In the genomic region with DNA sequence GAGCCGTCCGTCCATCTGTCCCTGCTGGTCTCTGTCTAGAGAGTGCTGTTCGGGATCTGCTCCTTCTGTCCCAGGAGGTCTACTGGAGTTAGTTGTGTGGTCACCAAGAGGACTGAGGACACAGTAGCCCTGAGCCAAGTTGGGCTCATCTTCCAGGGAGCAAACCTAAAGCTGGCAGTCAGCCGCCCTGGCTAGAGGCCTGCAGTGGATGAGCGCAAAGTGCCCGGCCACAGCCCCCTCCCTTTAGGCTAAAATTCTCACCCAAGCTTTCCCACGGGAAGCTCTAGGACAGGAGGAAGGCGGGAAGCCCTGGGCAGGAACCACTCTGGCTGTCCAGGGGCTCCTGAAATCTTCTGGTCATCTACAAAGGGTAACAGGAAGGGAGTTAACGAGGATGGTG, we compare ENCODE assay signal across 33 mouse cellular contexts. TPM values are rescaled to one million over a fixed set of nuclear protein-coding genes. Genes with fewer than 3 reads are reported as not detected.
DNase-seq lines count a peak whose midpoint lies in the region; ATAC-seq and TF ChIP-seq lines count a peak whose summit lies in the region.
"Had no signal": no experiment of that assay in that cellular context is flagged by ENCODE, and none has a peak within 500 bp of the region (broad histone marks: within the 10 kb centered on the region; RNA-seq: fewer than 3 reads in every experiment).

No protein-coding gene starts in this region.

- no peaks in the 10 kb centered on the region for H3K9me3 ChIP-seq in forebrain, embryonic 13.5 days (replicated peaks)
- H3K9me3 ChIP-seq in forebrain, embryonic 15.5 days, result no peaks in the 10 kb centered on the region
- no peaks in the 10 kb centered on the region for H3K9me3 ChIP-seq in liver, embryonic 11.5 days (ENCODE audit: control insufficient read depth, low read length)
- H3K9me3 ChIP-seq in liver, postnatal 0 days (ENCODE audit: low read length), result no peaks in the 10 kb centered on the region
- no peaks in the 10 kb centered on the region for H3K9me3 ChIP-seq in midbrain, embryonic 13.5 days
- no peaks in the 10 kb centered on the region for H3K9me3 ChIP-seq in midbrain, embryonic 10.5 days (replicated peaks)
- H3K9me3 ChIP-seq: heart, embryonic 15.5 days; hindbrain, embryonic 12.5 days; limb, embryonic 12.5 days; liver, embryonic 12.5 days; megakaryocyte, embryonic 14.5 days; neural tube, embryonic 15.5 days had no signal

- no peak for TF ChIP-seq EP300 in liver, postnatal 0 days (IDR thresholded peaks at IDR 0.05; ENCODE audit: low read depth)

- ATAC-seq in forebrain, embryonic 13.5 days, result no peak
- ATAC-seq in forebrain, embryonic 15.5 days (replicated peaks), result no peak
- ATAC-seq in liver, embryonic 11.5 days (replicated peaks; ENCODE audit: low FRiP score), result no peak
- no peak for ATAC-seq in liver, postnatal 0 days
- ATAC-seq in midbrain, embryonic 13.5 days, result no peak
- ATAC-seq: CD4-positive, CD25-positive, alpha-beta regulatory T cell, adult 4 months; inflammation-experienced regulatory T-cells, adult 6 months had no signal

- no peak overlapping the region for H3K4me2 ChIP-seq in forebrain, embryonic 13.5 days
- no peak overlapping the region for H3K4me2 ChIP-seq in forebrain, embryonic 15.5 days (replicated peaks)
- no peak overlapping the region for H3K4me2 ChIP-seq in liver, embryonic 11.5 days
- no peak overlapping the region for H3K4me2 ChIP-seq in liver, postnatal 0 days (ENCODE audit: low read depth, low read length)
- H3K4me2 ChIP-seq in midbrain, embryonic 13.5 days (replicated peaks), result no peak overlapping the region
- H3K4me2 ChIP-seq: heart, embryonic 15.5 days; hindbrain, embryonic 12.5 days; limb, embryonic 12.5 days; liver, embryonic 12.5 days; neural tube, embryonic 15.5 days had no signal

- H3K4me1 ChIP-seq in forebrain, embryonic 13.5 days, result no peaks in the 10 kb centered on the region
- H3K4me1 ChIP-seq in forebrain, embryonic 15.5 days, result peaks cover 5% of the 10 kb centered on the region; the same call in 1 of the 2 replicates
- no peaks in the 10 kb centered on the region for H3K4me1 ChIP-seq in liver, embryonic 11.5 days (replicated peaks; ENCODE audit: control insufficient read depth, insufficient read depth, low read length)
- H3K4me1 ChIP-seq in liver, postnatal 0 days (ENCODE audit: insufficient read depth), result no peaks in the 10 kb centered on the region
- peaks cover 20% of the 10 kb centered on the region for H3K4me1 ChIP-seq in midbrain, embryonic 13.5 days (replicated peaks)
- peaks cover 13% of the 10 kb centered on the region; the same call in 1 of the 2 replicates for H3K4me1 ChIP-seq in midbrain, embryonic 10.5 days
- H3K4me1 ChIP-seq: hindbrain, embryonic 12.5 days had no signal

- no peak for TF ChIP-seq CTCF in liver, postnatal 0 days (IDR thresholded peaks at IDR 0.05; ENCODE audit: low read depth)

- no peak overlapping the region for H3K9ac ChIP-seq in forebrain, embryonic 13.5 days
- H3K9ac ChIP-seq in forebrain, embryonic 15.5 days (replicated peaks), result no peak overlapping the region
- H3K9ac ChIP-seq in liver, embryonic 11.5 days (ENCODE audit: low read depth, low read length), result no peak overlapping the region
- no peak overlapping the region for H3K9ac ChIP-seq in liver, postnatal 0 days (replicated peaks)
- no peak overlapping the region for H3K9ac ChIP-seq in midbrain, embryonic 13.5 days (replicated peaks)
- H3K9ac ChIP-seq: heart, embryonic 15.5 days; hindbrain, embryonic 12.5 days; limb, embryonic 12.5 days; liver, embryonic 12.5 days; neural tube, embryonic 15.5 days had no signal

- WGBS in forebrain, embryonic 13.5 days, result 75% methylated on average over 9 of the region's 9 CpGs
- 71% methylated on average over 9 of the region's 9 CpGs for WGBS in forebrain, embryonic 15.5 days
- WGBS in liver, embryonic 11.5 days, result 82% methylated on average over 9 of the region's 9 CpGs
- 82% methylated on average over 9 of the region's 9 CpGs for WGBS in liver, postnatal 0 days (ENCODE audit: insufficient replicate concordance)
- WGBS in midbrain, embryonic 13.5 days, result 79% methylated on average over 9 of the region's 9 CpGs
- WGBS in midbrain, embryonic 10.5 days, result 82% methylated on average over 9 of the region's 9 CpGs

- H3K27me3 ChIP-seq in forebrain, embryonic 13.5 days, result no peaks in the 10 kb centered on the region
- no peaks in the 10 kb centered on the region for H3K27me3 ChIP-seq in forebrain, embryonic 15.5 days
- H3K27me3 ChIP-seq in liver, embryonic 11.5 days (replicated peaks; ENCODE audit: control insufficient read depth, insufficient read depth, low read length), result no peaks in the 10 kb centered on the region
- no peaks in the 10 kb centered on the region for H3K27me3 ChIP-seq in liver, postnatal 0 days (ENCODE audit: insufficient read depth, low read length)
- H3K27me3 ChIP-seq in midbrain, embryonic 13.5 days, result no peaks in the 10 kb centered on the region
- no peaks in the 10 kb centered on the region for H3K27me3 ChIP-seq in midbrain, embryonic 10.5 days (ENCODE audit: low read depth, poor library complexity, severe bottlenecking)
- H3K27me3 ChIP-seq: heart, embryonic 15.5 days; hindbrain, embryonic 12.5 days; limb, embryonic 12.5 days; liver, embryonic 12.5 days; megakaryocyte, embryonic 14.5 days; neural tube, embryonic 15.5 days had no signal

- H3K4me3 ChIP-seq in forebrain, embryonic 13.5 days, result no peak overlapping the region
- no peak overlapping the region for H3K4me3 ChIP-seq in forebrain, embryonic 15.5 days
- no peak overlapping the region for H3K4me3 ChIP-seq in liver, embryonic 11.5 days (ENCODE audit: low read depth, low read length)
- H3K4me3 ChIP-seq in liver, postnatal 0 days (ENCODE audit: low read depth, low read length), result no peak overlapping the region
- no peak overlapping the region for H3K4me3 ChIP-seq in midbrain, embryonic 13.5 days (replicated peaks)
- no peak overlapping the region for H3K4me3 ChIP-seq in midbrain, embryonic 10.5 days
- H3K4me3 ChIP-seq: erythroblast, embryonic 14.5 days; heart, embryonic 15.5 days; hindbrain, embryonic 12.5 days; limb, embryonic 12.5 days; liver, embryonic 12.5 days; megakaryocyte, embryonic 14.5 days; neural tube, embryonic 15.5 days had no signal

- DNase-seq in liver, embryonic 11.5 days (ENCODE audit: low spot score), result no peak
- no peak for DNase-seq in liver, postnatal 0 days
- no peak for DNase-seq in midbrain, embryonic 10.5 days (ENCODE audit: low spot score)
- DNase-seq: adrenal gland, adult 2 months; adrenal gland, postnatal 36 days; cerebellum, adult 18-20 months; cerebellum, postnatal 36 days; embryo, embryonic 11 days; gastrocnemius, postnatal 10 days; kidney, adult 11 months; kidney, postnatal 14 days; layer of hippocampus, adult 9-11 months; lung, adult 2 months; retina, postnatal 1 day; right cerebral cortex, postnatal 14 days; thymus, postnatal 4 days had no signal

- H3K36me3 ChIP-seq in forebrain, embryonic 13.5 days (ENCODE audit: poor library complexity, severe bottlenecking), result peaks cover 85% of the 10 kb centered on the region
- peaks cover 50% of the 10 kb centered on the region for H3K36me3 ChIP-seq in forebrain, embryonic 15.5 days
- peaks cover 43% of the 10 kb centered on the region for H3K36me3 ChIP-seq in liver, embryonic 11.5 days (ENCODE audit: control insufficient read depth, insufficient read depth, low read length)
- peaks cover 49% of the 10 kb centered on the region for H3K36me3 ChIP-seq in liver, postnatal 0 days (replicated peaks; ENCODE audit: insufficient read depth, low read length)
- H3K36me3 ChIP-seq in midbrain, embryonic 13.5 days, result peaks cover 61% of the 10 kb centered on the region
- H3K36me3 ChIP-seq in midbrain, embryonic 10.5 days, result peaks cover 99% of the 10 kb centered on the region

- H3K27ac ChIP-seq in forebrain, embryonic 13.5 days, result peak overlapping the region; percentile 40; the same call in 1 of the 2 replicates
- no peak overlapping the region for H3K27ac ChIP-seq in forebrain, embryonic 15.5 days (replicated peaks)
- 0 out of 2 replicates have a peak overlapping the region, but pooled peaks have one; percentile 17 for H3K27ac ChIP-seq in liver, embryonic 11.5 days (ENCODE audit: low read depth, low read length)
- no peak overlapping the region for H3K27ac ChIP-seq in liver, postnatal 0 days (ENCODE audit: low read depth)
- H3K27ac ChIP-seq in midbrain, embryonic 13.5 days, result peak overlapping the region; percentile 36; the same call in 1 of the 2 replicates
- no peak overlapping the region for H3K27ac ChIP-seq in midbrain, embryonic 10.5 days (replicated peaks)
- H3K27ac ChIP-seq: heart, embryonic 15.5 days; hindbrain, embryonic 12.5 days; limb, embryonic 12.5 days; liver, embryonic 12.5 days; neural tube, embryonic 15.5 days had no signal

RNA-seq across cellular contexts. Expression of gene Padi6, which starts 19.7 kb away (rescaled TPM):
- not detected in 2 replicates for polyA plus RNA-seq in forebrain, embryonic 13.5 days (2015; fragmentation: Nextera tagmentation; extraction: Ambion mirVana)
- 0.06 and 0.10 TPM in 2 replicates for polyA plus RNA-seq in forebrain, embryonic 15.5 days (2015; fragmentation: Nextera tagmentation; extraction: Ambion mirVana)
- not detected in 2 replicates for polyA plus RNA-seq in liver, embryonic 11.5 days (2014; fragmentation: Nextera tagmentation; extraction: Ambion mirVana)
- polyA plus RNA-seq in liver, postnatal 0 days (2015; fragmentation: Nextera tagmentation; extraction: Ambion mirVana), result not detected in 2 replicates
- polyA plus RNA-seq in midbrain, embryonic 13.5 days (2015; fragmentation: Nextera tagmentation; extraction: Ambion mirVana), result 0.08 TPM in 1 of 2 replicates, not detected in the other
- 0.05 TPM in 1 of 2 replicates, not detected in the other for polyA plus RNA-seq in midbrain, embryonic 10.5 days (2016; fragmentation: Nextera tagmentation; extraction: Ambion mirVana)
- polyA plus RNA-seq: adrenal gland, adult 2 months; brain, embryonic 14.5 days; CD4-positive, CD25-positive, alpha-beta regulatory T cell, adult 4 months; embryonic facial prominence, embryonic 14.5 days; erythroblast, embryonic 14.5 days; heart, embryonic 15.5 days; inflammation-experienced regulatory T-cells, adult 6 months; kidney, embryonic 14.5 days; limb, embryonic 12.5 days; liver, embryonic 12.5 days; lung, adult 2 months; neural tube, embryonic 15.5 days; small intestine, adult 2 months; stomach, embryonic 14.5 days had no signal

RNA-seq across cellular contexts. Expression of gene Rcc2, which starts 22.4 kb away (rescaled TPM):
- polyA plus RNA-seq in forebrain, embryonic 13.5 days (2015; fragmentation: Nextera tagmentation; extraction: Ambion mirVana), result 34.0 and 35.5 TPM in 2 replicates
- 36.1 and 51.2 TPM in 2 replicates for polyA plus RNA-seq in forebrain, embryonic 15.5 days (2015; fragmentation: Nextera tagmentation; extraction: Ambion mirVana)
- polyA plus RNA-seq in liver, embryonic 11.5 days (2014; fragmentation: Nextera tagmentation; extraction: Ambion mirVana), result 66.7 and 74.5 TPM in 2 replicates
- polyA plus RNA-seq in liver, postnatal 0 days (2015; fragmentation: Nextera tagmentation; extraction: Ambion mirVana), result 15.1 TPM in 2 replicates
- 23.6 and 26.3 TPM in 2 replicates for polyA plus RNA-seq in midbrain, embryonic 13.5 days (2015; fragmentation: Nextera tagmentation; extraction: Ambion mirVana)
- polyA plus RNA-seq in midbrain, embryonic 10.5 days (2016; fragmentation: Nextera tagmentation; extraction: Ambion mirVana), result 32.6 and 35.2 TPM in 2 replicates

RNA-seq across cellular contexts. Expression of gene Padi4, which starts 51.3 kb away (rescaled TPM):
- polyA plus RNA-seq in forebrain, embryonic 13.5 days (2015; fragmentation: Nextera tagmentation; extraction: Ambion mirVana), result 0.26 and 0.30 TPM in 2 replicates
- polyA plus RNA-seq in forebrain, embryonic 15.5 days (2015; fragmentation: Nextera tagmentation; extraction: Ambion mirVana), result 0.06 TPM in 1 of 2 replicates, not detected in the other
- polyA plus RNA-seq in liver, embryonic 11.5 days (2014; fragmentation: Nextera tagmentation; extraction: Ambion mirVana), result 0.32 and 0.34 TPM in 2 replicates
- 3.6 and 4.5 TPM in 2 replicates for polyA plus RNA-seq in liver, postnatal 0 days (2015; fragmentation: Nextera tagmentation; extraction: Ambion mirVana)
- 0.19 TPM in 2 replicates for polyA plus RNA-seq in midbrain, embryonic 13.5 days (2015; fragmentation: Nextera tagmentation; extraction: Ambion mirVana)
- polyA plus RNA-seq in midbrain, embryonic 10.5 days (2016; fragmentation: Nextera tagmentation; extraction: Ambion mirVana), result 0.54 and 0.55 TPM in 2 replicates
- polyA plus RNA-seq: erythroblast, embryonic 14.5 days; limb, embryonic 12.5 days had no signal

RNA-seq across cellular contexts. Expression of gene Arhgef10l, which starts 56.9 kb away (rescaled TPM):
- polyA plus RNA-seq in forebrain, embryonic 13.5 days (2015; fragmentation: Nextera tagmentation; extraction: Ambion mirVana), result 20.2 and 22.0 TPM in 2 replicates
- 24.5 and 26.9 TPM in 2 replicates for polyA plus RNA-seq in forebrain, embryonic 15.5 days (2015; fragmentation: Nextera tagmentation; extraction: Ambion mirVana)
- polyA plus RNA-seq in liver, embryonic 11.5 days (2014; fragmentation: Nextera tagmentation; extraction: Ambion mirVana), result 5.0 and 6.7 TPM in 2 replicates
- polyA plus RNA-seq in liver, postnatal 0 days (2015; fragmentation: Nextera tagmentation; extraction: Ambion mirVana), result 6.3 and 7.6 TPM in 2 replicates
- polyA plus RNA-seq in midbrain, embryonic 13.5 days (2015; fragmentation: Nextera tagmentation; extraction: Ambion mirVana), result 27.7 and 28.3 TPM in 2 replicates
- 25.1 and 32.4 TPM in 2 replicates for polyA plus RNA-seq in midbrain, embryonic 10.5 days (2016; fragmentation: Nextera tagmentation; extraction: Ambion mirVana)

Comparison
In these comparisons a context has a peak if more than half of its experiments do, and no peak if none do; other contexts are left out.
1. H3K27ac ChIP-seq: peak in forebrain, embryonic 13.5 days (single experiment), liver, embryonic 11.5 days (single experiment) and midbrain, embryonic 13.5 days (single experiment); none in forebrain, embryonic 15.5 days (single experiment), liver, postnatal 0 days (single experiment) and midbrain, embryonic 10.5 days (single experiment).